Mouse (Mus musculus): ENCODE measurements around the gene Sec14l5. TPM values are rescaled to one million over a fixed set of nuclear protein-coding genes. Genes with fewer than 3 reads are reported as not detected.
"Not testable (repeated sequence)": the region's sequence is repeated elsewhere in the genome, so short reads cannot be mapped to it uniquely, and the experiment has no call there.

Sec14l5 gene
- total RNA-seq, 2 experiments from 2014 or later = 7.3 to 10.6 TPM

DNA sequence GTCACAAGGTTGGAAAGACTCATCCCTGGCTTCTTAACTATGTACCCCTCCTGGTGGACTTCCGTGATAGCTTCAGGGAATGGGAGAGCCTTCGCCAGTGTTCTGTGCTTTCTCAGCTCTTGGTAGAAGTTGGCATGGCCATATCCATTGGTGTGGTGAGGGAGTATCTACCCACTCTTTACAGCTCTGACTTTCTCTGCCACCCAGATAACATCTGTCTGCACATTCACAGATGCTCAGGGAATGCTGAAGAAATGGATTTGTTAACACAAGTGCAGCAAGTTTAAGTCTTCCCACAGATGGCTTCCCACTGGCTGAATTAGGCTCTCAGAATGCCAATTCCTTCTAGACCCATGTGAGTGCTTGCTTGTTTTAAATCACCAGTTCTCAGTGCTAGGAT is 67.2 kb downstream of the Sec14l5 start:
- no peak for DNase-seq (ENCODE audit: low spot score in 2 of 2)

DNA sequence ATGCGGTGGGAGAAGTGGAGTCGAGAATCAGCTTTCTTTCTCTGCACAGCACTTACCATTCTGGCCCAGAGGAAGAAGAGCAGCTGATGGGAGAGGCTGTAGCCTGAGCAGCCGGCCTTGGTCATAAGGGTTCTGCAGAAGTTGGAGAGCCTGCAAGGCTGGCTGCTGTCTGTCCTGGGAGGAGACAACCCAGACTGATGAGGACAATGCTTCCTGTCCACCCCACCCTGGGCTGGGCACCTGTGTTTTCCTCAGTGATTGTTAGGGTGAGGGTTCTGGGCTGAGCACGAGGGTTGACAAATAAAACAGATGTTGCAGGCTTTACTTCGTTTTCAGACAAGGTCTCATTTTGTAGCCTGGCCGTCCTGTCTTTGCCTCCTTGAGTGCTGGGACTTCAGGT is 69.8 kb downstream of the Sec14l5 start:
- DNase-seq (ENCODE audit: low spot score in 2 of 2) = no peak

DNA sequence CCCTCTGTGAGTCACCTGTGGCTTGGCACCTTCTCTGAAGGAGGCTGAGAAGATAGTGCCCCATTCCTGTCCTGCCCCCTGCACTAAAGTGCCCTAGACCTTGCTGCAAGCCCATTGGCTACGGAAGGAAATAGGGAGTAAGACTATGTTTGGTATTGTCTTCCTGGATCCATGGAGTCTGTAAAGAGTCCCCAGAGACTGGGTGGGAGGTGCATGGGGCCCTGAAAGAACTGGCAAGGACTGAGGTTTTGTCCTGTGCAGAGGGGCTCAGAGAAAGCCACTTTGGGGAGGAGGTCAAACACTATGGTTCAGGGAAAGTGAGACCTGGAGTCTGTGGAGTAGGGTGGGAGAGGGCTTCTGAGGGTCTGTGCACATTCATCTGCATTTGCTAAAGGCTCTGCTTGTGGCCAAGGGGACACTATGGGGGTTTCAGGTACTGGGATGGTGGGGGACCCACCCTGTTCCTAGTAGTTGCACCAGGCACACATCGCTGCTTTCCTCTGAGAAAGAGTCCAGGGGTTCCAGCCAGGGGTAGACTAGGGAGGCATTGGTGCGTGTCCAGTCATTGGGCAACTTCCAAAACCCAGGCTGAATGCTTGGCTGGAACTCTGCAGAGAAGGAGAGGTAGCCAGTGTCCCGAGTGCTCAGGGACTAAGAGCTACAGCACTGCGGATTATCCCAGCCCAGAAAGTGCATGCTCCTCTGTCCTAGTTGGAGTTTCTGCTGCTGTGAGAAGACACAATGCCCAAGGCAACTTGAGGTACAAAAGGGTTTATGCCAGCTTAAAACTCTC is 70.6 kb downstream of the Sec14l5 start:
- no peak for DNase-seq (ENCODE audit: low spot score in 2 of 2)

DNA sequence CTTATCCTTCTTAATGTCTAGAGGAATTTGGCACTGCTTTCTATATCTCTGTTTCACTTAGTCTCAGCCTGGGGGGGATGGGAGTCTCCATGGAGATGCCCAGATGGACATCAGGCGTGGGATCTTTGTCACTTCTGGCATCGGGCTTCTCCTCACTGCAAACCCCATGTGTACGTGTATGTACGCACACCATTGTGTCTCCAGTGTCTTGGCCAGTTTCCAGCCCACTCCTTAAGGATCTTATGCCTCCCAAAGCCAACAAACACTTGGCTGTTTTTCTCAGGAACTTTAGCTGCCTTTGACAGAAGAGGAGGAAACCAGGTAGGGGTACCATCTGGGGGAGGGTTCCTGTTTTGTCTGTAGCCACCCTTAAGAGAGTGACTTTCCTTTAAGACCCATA is 74.5 kb downstream of the Sec14l5 start:
- no peak for DNase-seq (ENCODE audit: low spot score in 2 of 2)

DNA sequence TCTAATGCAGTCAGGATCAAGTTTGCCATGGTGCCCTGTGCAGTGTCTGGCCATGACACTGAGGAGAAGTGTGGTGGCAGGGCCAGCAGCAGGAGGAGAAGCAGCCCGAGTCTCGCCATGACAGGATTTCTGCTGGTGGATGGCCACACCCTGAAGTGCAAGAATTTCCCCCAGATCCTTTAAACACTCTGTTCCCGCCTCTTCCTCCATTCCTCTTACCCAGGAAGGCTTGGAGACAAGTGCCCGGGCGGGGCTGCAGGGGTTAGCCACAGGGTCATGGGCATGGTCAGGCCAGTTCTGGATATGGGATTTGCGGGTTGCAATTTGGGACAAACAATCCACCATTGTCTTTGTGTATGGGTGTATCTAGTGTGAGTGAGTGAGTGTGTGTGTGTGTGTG is 75.2 kb downstream of the Sec14l5 start, which contains the start of gene AU021092:
AU021092 (minus strand) TSS at position 160 of the 400 bp plus-strand sequence.
- DNase-seq (ENCODE audit: low spot score in 2 of 2) = no peak

DNA sequence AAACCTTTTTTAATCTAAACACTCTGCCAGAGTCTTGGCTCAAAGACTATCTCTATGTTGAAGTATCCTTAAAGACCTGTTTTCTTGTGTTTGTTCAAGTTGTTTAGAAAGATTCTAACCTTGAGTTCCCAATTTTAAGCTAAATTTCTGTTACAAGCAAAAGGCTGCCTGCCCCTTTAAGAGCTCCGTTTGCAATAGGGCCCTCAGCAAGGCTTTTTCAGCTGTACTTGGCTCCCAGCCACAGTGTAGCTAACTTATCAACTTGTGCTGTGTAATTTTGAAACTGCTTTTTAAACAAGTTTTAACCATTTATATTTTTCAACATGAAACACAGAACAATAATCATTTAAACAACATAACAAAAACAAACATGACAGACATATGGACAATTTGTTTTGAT is 79.6 kb downstream of the Sec14l5 start:
- not testable (repeated sequence) for DNase-seq (ENCODE audit: low spot score in 2 of 2)

DNA sequence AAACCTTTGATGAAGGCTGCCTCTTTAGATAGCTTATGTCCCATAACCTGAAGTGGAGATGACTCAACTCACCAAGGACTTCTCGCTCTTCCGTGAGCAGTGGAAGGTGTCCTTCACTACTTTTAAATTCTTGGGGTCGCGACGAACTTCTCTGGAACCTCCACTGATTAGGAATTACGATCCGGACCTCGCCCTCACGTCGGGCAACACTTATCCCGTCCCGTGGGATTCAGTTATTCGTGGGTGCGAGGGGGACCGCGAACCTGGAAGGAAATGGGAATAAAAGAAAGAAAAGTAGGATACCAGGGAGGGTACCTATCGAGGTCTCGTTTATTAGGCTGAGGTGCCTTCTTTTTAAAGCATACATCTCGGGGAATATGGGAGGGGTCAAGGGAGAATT is 80.6 kb downstream of the Sec14l5 start:
- DNase-seq (ENCODE audit: low spot score in 2 of 2) = not testable (repeated sequence)

DNA sequence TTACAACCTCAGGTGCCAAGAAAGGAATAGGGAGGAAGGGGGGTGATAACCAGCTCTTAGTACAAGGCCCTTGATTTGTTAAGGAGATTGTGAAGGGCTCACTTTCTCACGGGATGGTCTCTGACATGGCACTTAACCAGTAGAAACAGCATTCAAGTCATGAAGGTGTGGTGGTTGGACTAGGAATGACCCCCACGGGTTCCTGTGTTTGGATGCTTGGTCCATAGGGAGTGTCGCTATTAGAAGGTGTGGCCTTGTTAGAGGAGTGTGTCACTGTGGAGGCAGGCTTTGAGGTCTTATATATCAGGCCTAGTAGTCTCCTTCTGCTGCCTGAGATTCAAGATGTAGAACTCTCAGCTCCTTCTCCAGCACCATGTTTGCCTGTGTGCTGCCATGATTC is 81.2 kb downstream of the Sec14l5 start:
- DNase-seq (ENCODE audit: low spot score in 2 of 2) = not testable (repeated sequence)

DNA sequence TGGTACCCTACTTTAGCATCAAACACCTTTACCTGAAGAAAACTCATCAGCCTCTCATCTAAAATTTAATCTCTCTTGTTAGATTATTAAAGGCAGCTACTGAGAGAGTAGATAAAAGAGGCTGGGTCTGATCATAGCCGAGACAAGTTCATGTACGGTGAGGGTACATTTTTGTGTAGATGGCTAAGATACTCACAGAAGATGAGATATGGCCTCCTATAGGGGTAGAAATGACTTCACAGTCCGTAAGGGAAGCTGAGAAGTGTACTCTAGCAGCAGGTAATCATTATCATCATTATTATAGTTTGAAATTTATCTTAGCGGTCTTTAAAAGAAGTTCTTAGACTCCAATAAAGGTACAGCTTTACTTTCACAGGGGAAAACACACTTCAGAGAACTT is 86.1 kb downstream of the Sec14l5 start:
- no peak for DNase-seq (ENCODE audit: low spot score in 2 of 2)

DNA sequence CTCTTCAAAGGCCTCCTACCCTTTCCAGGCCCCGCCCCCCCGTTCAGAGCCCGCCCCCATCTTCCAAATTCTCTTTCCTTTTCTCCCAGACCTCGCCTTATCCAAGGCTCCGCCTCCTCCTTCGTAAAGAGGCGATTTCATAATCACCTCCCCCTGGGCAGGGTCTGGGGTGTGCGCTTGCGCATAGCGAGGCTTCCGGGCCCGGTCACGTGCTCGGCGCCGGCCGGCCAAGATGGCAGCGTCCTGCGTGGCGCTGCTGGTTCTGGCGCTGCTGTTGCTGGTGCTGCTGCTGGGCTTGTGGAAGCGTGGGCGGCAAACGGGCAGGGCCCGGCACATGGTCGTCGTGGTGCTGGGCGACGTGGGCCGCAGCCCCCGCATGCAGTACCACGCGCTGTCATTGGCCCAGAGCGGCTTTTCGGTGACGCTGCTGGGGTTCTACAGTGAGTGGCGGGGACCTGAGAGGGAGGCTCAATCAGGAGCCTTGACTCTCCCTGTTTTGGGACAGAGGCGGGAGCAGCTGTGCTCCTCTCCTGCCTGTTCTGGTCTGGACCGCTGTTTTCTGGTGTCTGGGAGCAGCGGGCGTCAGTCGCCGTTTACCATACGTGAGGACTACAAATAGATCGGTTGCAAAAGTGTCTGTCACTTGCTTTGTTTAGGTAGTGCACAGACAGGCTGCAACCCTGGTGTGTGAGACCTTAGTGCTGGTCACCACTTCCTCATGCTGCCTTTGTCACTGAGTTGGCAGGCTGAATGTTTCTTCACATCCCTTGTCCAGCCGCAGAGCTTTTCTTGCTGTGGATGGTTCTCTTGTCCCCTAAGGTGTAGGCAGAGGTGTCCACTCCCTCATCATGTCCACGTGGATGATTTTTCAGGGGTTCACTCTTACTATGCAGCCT is 86.8 kb downstream of the Sec14l5 start, which contains the start of gene Alg1:
Alg1 (plus strand) TSS at position 204 of the 896 bp plus-strand sequence.
- peak; percentile 91 to 95 for DNase-seq (ENCODE audit: low spot score in 2 of 2)

Small RNA genes within 50 kb of the gene (microRNA-seq; reads per million reads assigned to microRNA genes)
- gene Gm23689 = 0 reads per million in 2 experiments
- 0 reads per million in 2 experiments for gene Gm26095
- gene Mir6364 = 0 reads per million in 2 experiments

Other genes starting within 250 kb of the Sec14l5 start
- gene Nudt16l1, start 208.3 kb upstream of the Sec14l5 start, total RNA-seq (2021) = 10 to 100 TPM; 73.0 to 78.3 TPM
- 10 to 100 TPM; 70.2 to 71.8 TPM for gene Anks3, start 182.9 kb upstream of the Sec14l5 start, total RNA-seq (2021)
- not detected for gene Sept12, start 149.3 kb upstream of the Sec14l5 start, total RNA-seq (2021)
- not detected for gene Smim22, start 139.8 kb upstream of the Sec14l5 start, total RNA-seq (2021)
- gene Rogdi, start 133.6 kb upstream of the Sec14l5 start, total RNA-seq (2021) = 100 to 1,000 TPM; 348 to 357 TPM
- 100 to 1,000 TPM; 139 to 143 TPM for gene Glyr1, start 97.2 kb upstream of the Sec14l5 start, total RNA-seq (2021)
- gene Ubn1, start 97.1 kb upstream of the Sec14l5 start, total RNA-seq (2021) = 10 to 100 TPM; 43.3 to 43.7 TPM
- gene Ppl, start 14.7 kb upstream of the Sec14l5 start, total RNA-seq (2021) = 1 to 10 TPM; 3.3 to 4.1 TPM
- 10 to 100 TPM; 12.0 to 15.9 TPM for gene Nagpa, start 56.9 kb downstream of the Sec14l5 start, total RNA-seq (2021)
- 1 to 10 TPM; 3.5 to 4.3 TPM for gene AU021092, start 75.2 kb downstream of the Sec14l5 start, total RNA-seq (2021)
- 10 to 100 TPM; 29.0 to 31.6 TPM for gene Alg1, start 86.5 kb downstream of the Sec14l5 start, total RNA-seq (2021)
- 1 to 10 TPM; 5.1 to 5.9 TPM for gene Eef2kmt, start 108.9 kb downstream of the Sec14l5 start, total RNA-seq (2021)